Mouse (Mus musculus): ENCODE measurements at regions not wholly inside any gene's neighbourhood (a gene's known extent, or its start where the extent isn't known, plus 50 kb on each side); places are given as distances from the start of the nearest gene placed in this dataset.
A peak's percentile ranks its signal among the peaks of the same experiment; 100 is the strongest.

DNA sequence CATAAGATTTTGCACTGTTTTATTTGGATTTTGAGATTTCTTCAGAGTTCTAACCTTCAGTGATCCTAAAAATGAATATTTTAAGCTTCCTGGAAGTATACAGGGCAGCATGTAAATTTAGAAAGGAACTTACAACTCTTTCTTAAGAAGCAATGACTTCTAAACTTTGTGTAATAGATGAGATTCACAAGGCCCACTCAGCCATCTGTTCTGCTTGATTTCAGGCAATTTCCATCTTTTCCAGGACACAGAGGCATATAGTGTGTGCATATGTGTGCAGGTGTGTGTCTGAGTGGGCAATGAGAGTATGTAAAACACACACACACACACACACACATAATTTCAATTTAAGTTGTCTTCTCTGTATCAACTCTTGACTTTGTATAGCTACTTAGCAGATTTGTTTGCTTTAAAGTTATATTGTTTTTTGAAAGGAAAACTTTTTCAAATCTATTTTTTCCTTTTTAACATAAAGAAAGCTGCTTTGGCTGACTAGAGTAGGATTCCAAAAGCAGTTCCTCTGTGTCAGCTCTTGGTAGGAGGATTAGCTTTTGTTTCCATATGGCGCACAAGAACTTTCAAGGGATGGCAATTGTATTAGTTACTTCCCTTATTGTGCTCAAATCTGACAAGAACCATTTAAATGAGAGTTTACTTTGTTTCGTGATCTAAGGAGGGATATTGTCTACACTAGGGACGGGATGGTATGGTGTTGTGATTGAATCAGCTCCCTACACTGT lies 387.6 kb downstream of the D3Ertd751e start:
- no peak for DNase-seq (ENCODE audit: low read depth)

DNA sequence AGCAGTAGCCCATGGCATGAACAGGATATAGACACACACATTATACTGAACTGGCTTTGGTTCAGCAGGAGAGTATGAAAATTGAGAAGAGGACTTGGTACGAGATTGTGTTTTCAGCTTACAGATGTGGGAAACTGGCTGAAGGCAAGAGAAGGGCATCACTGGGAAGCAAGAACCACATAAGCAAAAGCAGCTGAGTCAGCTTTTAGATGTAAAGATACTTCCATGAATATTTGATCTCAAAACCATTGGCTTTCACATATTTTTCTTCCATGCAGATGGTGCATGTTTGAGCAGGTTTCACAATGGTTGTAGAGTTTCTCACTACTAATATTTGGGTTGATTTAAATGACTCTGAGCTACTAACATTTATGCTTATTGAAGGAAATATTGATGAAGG lies 389.9 kb downstream of the D3Ertd751e start:
- DNase-seq (ENCODE audit: low read depth): no peak

DNA sequence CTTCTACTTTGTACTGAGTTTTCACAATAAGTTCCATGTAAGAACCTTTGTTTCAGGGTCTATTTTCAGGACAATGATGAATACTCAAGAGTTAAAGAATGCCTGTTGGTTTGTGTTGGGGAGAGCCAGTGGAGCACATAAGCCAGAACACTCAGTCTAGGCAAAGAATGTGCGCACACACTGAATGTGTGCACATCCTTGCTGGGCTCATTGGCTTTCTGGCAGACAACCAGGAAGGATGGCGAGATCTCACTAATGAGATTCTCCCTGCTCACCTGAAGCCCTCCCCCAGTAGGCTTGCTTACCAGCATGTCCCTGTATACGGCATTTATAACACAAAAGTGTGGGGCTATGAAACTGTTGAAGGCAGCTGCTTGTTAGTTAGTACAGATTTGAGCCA lies 411.0 kb downstream of the D3Ertd751e start:
- DNase-seq (ENCODE audit: low read depth): no peak

DNA sequence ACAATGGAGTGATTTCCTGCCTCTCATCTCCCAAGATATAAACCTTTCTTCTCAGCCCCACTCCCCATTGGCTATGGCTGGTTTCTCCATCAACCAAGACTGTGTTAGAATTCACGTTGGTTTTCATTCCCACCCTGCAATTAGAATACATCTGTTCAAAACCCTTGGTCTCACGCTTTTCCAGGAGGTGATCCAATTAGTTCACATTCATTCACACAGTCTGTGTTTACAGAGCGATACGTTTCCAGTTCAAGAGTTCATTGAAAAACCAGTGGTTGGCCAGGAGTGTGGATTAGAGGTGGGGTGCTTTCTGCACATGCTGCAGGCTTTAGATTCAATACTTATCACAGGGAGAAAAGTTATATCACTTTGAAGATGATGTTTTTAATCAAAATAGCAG lies 412.5 kb downstream of the D3Ertd751e start:
- no peak for DNase-seq (ENCODE audit: low read depth)

DNA sequence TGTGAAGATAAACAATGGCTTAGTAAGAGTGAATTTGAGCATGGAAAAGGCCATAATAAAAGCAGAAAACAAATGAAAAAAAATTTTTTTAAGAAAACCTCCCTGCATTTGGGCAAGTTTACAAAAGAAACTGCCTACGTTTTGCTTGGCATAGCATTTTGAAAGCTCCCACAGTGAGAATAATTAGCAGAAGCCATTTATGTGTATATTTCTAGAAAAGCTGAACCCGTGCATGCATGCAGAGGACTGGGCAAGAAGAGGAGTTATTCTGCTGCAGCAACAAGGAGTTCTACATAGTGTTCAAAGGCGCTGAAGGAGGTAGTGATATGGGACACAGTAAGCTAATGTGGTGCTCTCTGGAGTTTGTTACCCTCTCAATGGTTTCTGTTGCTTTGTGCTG lies 421.3 kb downstream of the D3Ertd751e start:
- no peak for DNase-seq (ENCODE audit: low read depth)

DNA sequence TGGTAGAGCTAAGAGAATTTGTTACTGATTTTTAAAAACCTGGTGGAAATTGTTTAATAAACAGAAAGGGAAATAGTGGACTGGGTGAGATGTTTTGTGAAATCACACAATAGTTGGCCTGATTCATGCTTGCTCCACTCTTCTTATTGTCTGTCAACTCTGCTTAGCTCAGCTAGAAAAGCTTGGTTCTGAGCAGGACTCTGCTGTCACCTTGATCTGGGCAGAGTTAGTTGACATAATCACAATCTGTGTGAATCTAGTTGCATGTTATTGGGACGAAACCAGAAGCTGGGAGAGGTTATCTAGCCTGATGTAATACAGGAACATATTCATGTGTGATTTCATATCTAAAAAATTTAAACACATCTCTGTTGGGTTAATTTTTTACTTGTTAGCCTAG lies 456.8 kb downstream of the D3Ertd751e start:
- no peak for DNase-seq (ENCODE audit: low read depth)

DNA sequence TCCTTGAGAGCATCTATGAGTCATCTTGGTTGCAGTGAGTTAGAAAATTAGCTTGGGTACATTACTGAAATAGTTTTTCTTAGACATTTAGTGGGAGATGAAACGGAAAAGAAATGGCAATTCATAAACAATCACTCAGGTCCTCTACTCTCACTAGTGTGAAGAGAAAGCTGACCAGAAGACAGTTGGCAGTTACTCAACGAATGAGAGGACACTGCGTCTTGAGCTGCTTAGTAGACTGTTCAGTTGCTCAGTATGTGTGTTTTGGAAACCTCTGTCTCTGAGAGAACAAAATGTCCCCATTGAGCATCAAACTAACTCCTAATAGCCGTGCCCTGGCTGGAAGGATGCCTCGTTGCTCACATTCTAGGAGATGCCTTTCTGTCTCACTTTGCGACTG lies 459.0 kb downstream of the D3Ertd751e start:
- DNase-seq (ENCODE audit: low read depth): no peak

DNA sequence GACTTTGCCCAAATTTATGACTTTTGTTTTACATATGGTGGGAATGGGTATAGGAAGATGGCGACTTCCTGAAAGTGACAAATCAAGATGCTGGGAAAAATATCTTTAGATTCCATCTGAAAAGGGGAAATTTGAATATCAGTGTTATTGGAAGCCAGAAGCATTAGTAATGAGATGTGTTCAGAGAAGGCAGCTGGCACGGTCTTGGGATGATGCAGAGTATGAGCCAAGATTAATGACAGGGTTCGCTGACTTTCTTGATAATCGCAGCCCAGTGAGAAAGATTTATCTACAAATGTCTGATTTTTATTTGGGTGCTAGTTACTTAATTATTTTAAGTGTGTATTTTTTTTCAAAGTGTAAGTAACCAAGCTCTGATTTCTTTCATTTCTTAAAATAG lies 463.2 kb downstream of the D3Ertd751e start:
- DNase-seq (ENCODE audit: low read depth): no peak

DNA sequence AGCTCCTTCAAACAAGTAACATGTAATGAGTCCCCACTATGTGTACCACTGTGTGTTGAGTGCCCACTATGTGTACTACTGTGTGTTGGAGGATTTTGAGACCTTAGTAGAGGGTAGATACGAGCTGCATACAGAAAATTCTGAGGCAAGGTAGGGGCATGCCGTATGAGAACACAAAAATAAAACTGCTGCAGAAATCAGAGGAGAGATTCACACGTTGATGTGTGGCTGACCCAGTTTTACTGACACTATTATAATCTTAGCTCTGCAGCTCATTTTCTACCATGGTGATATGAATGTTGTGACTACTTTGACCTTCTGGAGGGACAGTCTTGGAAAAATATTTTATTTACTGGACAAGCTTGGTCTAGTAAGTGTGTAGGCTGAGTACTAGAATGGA lies 469.0 kb downstream of the D3Ertd751e start:
- no peak for DNase-seq (ENCODE audit: low read depth)

DNA sequence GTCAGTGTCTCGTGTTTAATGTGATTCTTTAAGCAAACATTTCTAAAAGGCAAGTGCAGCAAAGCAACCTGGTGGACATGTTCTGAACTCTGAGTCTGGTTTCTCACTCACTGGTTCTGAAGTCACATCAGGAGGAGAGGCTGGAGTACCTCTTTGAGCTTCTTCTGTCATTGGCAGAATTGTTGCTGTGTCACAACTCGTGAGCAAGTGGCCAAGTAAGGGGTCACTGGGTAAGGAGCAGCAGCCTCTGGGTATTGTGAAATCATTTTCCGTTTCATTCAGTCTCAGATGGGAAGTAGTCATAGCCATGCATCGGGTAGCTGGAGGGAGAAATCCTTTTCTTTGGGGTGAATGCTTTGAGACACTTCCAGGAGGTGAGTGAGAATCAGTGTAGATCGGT lies 470.0 kb downstream of the D3Ertd751e start:
- peak; percentile 8 for DNase-seq (ENCODE audit: low read depth)

DNA sequence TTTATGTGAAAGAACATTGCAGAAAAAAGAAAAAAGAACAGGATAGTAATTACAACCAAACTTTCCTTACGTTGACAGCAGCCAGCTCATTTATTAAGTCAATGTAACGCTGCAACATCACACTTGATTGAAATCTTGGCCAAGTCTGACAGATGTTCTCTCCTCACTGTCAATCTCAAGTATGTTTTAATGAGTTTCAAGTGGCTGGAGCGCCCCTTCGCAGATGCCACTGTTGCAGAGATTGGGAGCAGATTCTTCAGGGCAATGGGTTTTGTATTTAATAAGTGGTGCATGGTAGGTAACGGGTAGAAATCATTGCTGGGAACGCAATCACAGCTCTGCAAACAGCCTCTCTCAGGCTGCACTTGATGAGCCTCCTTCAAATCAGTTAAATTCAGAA lies 470.8 kb downstream of the D3Ertd751e start:
- no peak for DNase-seq (ENCODE audit: low read depth)

DNA sequence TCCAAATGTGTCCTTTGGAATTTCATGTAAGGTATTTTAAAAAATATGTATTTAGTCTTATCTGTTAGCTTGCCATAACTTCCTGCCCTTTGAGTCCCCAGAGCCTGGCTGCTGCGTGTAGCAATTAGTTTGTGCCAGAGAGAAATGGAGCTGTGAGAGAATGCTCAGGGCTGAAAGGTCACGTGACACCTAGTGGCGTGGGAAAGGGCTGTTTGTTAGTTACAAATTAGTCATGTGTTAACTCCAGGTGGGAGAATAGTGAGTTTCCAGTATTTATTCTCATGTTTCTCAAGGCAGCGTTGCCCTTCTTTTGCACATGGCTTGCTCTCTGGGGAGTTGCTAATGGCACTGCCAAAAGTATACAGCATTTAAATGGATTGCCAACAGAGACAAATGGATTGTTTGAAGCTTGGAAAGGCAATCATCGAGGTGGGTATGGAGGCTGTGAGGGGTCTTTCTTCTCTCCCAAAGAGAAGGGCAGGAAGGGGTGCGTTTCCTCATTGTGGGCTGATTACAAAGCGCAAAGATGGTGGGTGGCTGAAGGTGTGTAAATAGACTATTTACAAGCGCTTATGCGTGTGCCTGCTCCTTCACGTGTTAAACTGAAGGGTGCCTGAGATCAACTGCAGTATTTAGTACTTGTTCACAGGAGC lies 472.3 kb downstream of the D3Ertd751e start:
- no peak for DNase-seq (ENCODE audit: low read depth)

DNA sequence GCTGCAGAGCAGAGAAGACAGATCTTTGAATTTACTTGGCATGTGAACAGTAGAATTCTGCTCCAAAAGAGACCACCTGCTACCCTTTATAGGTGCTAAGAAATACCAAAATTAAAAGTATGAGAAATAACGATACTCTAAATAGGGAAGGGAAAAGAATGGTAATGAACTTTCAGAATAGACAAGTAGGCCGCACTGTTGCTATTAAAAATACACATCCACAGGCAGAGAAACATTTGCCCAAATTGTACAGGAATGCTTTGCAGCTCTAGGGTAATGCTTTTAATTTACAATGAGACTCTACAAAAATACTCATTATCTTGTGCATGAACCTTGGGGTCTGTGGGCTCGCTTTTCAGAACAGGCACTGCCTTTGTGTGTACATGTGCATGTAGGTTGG lies 476.3 kb downstream of the D3Ertd751e start:
- DNase-seq (ENCODE audit: low read depth): no peak

DNA sequence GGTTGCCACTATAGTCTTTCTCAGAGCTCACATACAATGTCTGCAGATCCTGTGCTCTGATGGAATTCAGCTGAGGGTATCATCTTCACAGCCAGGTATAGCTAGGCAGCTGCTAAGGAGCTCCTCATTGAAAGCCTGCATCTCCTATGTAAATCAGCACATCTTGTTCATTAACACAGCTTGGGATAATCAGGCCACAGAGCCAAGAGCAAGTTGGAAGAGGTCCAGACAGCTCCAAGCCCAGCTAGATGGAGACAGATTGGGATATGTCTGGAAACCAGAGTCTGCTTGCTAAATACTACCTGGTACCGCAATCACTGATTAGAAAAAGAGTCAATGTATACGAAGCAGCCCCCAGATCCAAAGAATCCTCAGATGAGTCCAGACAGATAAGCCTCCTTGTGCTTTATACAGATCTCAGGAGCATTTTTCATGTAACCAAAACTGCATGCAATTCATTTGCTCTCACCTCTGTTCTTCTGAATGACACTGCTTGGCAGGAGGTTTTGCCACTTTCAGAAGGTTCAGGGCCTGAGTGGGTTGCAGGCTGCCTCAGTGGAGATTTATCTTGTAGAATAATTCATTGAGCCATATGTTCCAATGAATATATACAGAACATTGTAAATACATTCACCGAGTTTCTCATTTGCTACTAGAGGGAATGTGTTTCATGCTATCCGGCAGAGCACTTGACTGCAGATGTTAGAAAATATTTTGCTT lies 485.4 kb downstream of the D3Ertd751e start:
- no peak for DNase-seq (ENCODE audit: low read depth)

DNA sequence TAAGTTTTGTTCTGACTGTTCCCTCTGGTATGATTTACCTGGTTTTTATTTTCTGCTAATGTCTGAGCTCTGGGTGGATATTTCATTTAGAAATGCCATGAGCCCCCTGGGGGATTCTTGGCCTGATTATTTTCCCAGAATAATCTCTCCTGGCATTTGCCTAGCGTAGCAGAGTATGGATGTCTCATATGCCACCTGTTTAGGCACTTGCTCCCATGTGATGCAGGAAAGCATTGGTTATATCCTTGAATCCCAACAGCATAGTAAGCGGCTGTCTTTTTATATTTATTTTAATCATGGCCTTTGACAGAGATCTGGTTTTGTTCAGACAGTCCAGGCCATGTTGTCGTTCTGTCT lies 486.0 kb downstream of the D3Ertd751e start:
- DNase-seq (ENCODE audit: low read depth): no peak

DNA sequence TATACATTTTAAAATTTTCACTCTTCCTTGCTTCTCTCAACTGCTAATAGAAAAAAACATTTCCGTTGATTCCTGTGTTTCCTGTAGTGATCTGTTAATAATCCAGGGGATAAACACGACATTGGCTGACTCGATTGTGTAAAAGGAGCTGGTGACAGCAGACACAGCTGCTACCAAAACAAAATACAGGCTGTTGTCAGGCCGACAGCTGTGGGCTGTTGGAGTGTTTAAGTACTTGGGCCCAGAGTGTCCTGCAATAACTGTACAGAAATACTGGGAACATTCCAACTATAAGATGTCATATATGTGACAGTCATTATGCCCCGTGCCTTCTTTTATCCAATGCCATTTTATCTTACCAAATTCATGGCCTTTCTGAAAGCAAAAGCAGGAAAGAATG lies 489.9 kb downstream of the D3Ertd751e start:
- DNase-seq (ENCODE audit: low read depth): no peak

DNA sequence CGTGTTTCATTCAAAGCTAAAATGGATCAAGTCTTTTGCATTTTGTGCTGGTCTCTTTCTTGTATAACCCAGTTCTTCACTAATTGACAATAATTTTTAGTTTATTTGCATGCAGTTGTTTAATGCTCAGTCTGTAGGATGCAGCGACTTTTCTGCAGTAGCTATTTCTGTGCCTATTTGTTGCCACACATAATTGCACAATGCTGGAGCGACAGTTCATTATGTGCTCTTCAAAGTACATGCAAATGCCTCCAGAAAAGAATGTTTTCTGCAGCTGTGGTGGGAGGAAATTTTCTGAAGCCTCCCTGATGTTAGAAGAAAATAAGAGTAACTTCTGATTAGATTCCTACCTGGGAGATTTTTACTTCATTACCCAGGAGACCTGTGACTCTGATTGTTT lies 491.3 kb downstream of the D3Ertd751e start:
- DNase-seq (ENCODE audit: low read depth): no peak

DNA sequence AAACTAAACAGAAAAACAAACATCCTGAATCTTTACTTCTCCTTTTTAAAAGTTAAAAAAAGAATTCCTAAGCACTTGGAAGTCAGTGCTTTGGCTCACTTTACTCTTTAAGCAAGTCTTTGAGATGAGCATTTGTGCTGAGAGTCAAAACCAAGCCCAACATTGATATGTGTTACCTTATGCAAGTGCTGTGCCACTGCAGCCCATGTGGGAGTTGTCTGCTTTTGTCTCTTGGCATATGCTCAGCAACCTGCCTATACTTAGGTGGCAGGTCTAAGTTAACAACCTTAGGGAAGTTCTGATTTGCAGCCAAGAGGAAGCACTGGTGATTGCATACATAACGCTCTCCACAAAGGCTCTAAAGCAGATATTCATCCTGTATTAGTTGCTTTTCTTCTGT lies 493.1 kb downstream of the D3Ertd751e start:
- DNase-seq (ENCODE audit: low read depth): no peak

All from 416B (cell line).